Mouse (Mus musculus): Measurements from ENCODE around the gene Scrn3. TPM values are rescaled to one million over a fixed set of nuclear protein-coding genes. Genes with fewer than 3 reads are reported as not detected.

Gene Scrn3
- total RNA-seq (2023) = 10 to 100 TPM in 1 of 2 experiments, 1 to 10 TPM in 1; 9.6 to 14.3 TPM

DNA sequence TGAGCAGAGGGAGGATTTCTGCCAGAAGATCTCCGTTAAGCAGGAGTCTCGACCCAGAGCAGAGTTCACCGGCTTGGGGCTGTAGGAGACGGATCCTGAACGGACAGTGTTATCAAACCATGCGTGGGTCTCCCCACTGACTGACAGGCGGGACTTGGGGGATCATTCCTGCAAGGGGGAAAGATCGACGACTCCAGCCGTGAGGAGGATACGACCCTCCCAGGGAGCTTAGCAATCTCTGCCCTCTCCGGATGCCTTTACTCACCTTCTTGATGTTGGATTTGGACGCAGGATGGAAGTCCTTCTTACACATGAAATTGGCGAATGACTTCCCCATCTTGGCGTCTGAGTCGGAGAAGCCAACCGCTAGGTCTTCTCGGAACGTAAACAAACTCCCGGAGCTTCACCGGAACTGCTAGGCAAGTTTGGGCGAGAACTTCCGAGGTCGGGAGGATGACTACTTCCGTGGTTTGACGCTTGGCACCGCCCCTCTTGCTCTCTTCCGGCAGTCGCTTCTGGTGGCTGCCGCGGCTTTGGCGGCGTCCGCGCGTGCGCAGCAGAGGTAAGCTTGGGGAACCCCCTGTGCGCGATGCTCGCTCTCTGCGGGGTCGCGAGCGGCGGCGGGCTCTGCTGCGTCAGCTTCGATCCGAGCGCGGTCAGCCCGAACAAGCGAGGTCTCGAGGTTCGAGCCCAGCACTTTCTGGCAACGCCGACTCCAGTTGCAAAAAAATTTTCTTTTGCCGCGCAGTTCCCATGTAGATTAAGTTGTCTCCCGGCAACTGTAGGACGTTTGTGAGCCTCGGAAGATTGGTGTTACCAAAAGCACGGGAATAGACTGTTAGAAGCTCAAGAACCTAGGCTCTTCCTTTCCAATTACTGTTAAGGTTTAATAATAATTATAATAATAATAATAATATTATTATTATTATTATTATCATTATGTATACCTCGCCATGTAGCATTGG, at the start of gene Scrn3, which contains the start of gene Cir1:
TSS of gene Scrn3 (plus strand) at position 450 of the 965 bp plus-strand sequence.
TSS of gene Cir1 (minus strand) at position 550 of the 965 bp plus-strand sequence.

DNA sequence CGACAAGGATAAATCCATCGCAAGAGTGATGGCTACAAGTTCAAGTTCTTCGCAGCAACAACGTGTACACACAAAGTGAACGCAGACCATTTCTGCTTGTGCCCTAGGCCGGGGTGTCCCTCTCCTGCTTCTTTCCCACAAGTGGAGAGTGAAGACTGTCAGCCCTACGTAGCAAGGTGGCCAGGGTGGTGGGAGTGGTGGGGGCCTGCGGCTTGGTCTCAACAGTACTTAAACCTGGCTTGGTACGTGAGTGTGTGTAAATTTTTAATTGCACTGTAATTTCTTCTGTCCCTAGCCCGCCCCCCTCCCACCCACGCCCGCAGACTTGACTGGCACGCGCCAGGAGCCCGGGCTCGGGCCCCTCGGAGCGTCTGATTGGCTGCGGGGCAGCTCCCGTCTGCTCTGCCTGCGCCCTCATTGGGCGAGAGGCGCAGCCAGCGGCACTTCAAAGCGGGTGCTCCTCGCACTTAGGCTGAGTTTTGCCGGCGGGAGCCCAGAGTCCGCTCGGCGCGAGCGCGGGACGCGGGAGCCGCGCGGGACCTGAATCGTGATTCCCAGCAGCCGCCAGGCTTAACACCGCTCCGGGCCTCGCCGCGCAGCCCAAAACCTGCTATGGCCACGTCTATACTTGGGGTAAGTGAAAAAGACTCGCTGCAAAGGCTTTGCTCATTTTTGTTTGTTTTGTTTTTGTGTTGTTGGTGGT, 40.8 kb upstream of the Scrn3 start, which contains the start of gene Sp9:
TSS of gene Sp9 (plus strand) at position 467 of the 703 bp plus-strand sequence.

DNA sequence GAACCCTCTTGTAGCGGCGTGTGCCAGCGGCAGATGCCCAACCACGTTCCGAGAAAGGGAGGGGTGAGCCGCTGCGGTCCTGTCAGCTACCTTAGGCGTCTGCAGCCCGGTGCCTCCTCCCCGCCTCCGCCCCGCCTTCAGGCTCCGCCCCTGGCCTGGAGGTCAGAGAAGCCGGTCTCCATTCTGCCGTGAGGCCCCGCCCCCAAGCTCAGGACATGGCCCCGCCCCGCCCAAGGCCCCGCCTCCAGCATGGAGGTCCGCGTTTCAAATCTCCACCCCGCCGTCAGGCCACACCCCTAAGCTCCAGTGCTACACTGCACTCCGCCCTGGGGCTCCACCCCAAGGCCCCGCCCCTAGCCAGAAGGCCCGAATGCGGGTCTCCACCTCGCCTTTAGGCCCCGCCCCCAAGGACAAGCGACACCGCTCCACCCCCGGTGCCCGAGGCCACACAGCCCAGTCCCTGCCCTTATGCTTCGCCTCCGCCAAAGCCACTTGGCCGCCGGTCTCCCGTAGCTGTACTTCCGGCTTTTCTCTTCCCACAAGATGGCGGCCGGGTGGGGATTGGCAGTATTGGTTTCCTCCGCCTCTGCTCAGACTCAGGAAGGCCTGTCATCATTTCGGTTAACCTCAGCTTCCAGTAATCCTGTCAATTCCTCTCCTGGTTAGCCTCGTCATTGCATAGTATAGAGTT, 74.1 kb downstream of the Scrn3 start, which contains the start of gene Gpr155:
TSS of gene Gpr155 (minus strand) at position 217 of the 691 bp plus-strand sequence.

Other genes with a start within 250 kb of the Scrn3 start
- gene Ola1, start 93.7 kb upstream of the Scrn3 start, total RNA-seq (2023) = 10 to 100 TPM; 29.3 to 31.6 TPM
- under 1 TPM in 1 of 2 experiments, not detected in 1; 0.07 TPM for gene Sp9, start 40.7 kb upstream of the Scrn3 start, total RNA-seq (2023)
- gene Cir1, start 100 bp downstream of the Scrn3 start, total RNA-seq (2023) = 10 to 100 TPM; 20.4 to 21.4 TPM
- gene Gpr155, start 74.0 kb downstream of the Scrn3 start, total RNA-seq (2023) = 1 to 10 TPM; 4.6 to 5.5 TPM
- 100 to 1,000 TPM; 159 to 194 TPM for gene Wipf1, start 217.1 kb downstream of the Scrn3 start, total RNA-seq (2023)